Mouse (Mus musculus): ENCODE data around the gene Gnl2.

The Gnl2 gene

GRCm38 (mm10) chr4:125015806-125016635 is at the start of gene Gnl2:
Gene Gnl2, plus strand, starts transcription at chr4:125016585.
- DNase-seq: no peak

GRCm38 (mm10) chr4:124968711-124969110 is 47.7 kb upstream of the Gnl2 start:
- DNase-seq: no peak

GRCm38 (mm10) chr4:124969219-124969848 is 47.1 kb upstream of the Gnl2 start:
- DNase-seq: no peak

- no peak for DNase-seq
Measured at GRCm38 (mm10) chr4:124970194-124970593, 46.2 kb upstream of the Gnl2 start.

GRCm38 (mm10) chr4:124970677-124971076 is 45.7 kb upstream of the Gnl2 start:
- no peak for DNase-seq

- DNase-seq: no peak
Measured at GRCm38 (mm10) chr4:124971094-124971493, 45.3 kb upstream of the Gnl2 start.

GRCm38 (mm10) chr4:124972316-124972715 is 44.1 kb upstream of the Gnl2 start:
- no peak for DNase-seq

- no peak for DNase-seq
Measured at GRCm38 (mm10) chr4:124973296-124973695, 43.1 kb upstream of the Gnl2 start.

- DNase-seq: no peak
Measured at GRCm38 (mm10) chr4:124978201-124978600, 38.2 kb upstream of the Gnl2 start.

- no peak for DNase-seq
Measured at GRCm38 (mm10) chr4:124983893-124984526, 32.4 kb upstream of the Gnl2 start.

GRCm38 (mm10) chr4:124984871-124985670 is 31.3 kb upstream of the Gnl2 start:
- DNase-seq: peak; percentile 40

- DNase-seq: no peak
Measured at GRCm38 (mm10) chr4:124985671-124986602, 30.4 kb upstream of the Gnl2 start, which contains the start of gene Rspo1. Gene Rspo1, plus strand, starts transcription at chr4:124986430.

- DNase-seq: no peak
Measured at GRCm38 (mm10) chr4:124986739-124987710, 29.4 kb upstream of the Gnl2 start.

GRCm38 (mm10) chr4:124987711-124988097 is 28.7 kb upstream of the Gnl2 start:
- DNase-seq: no peak

GRCm38 (mm10) chr4:124988382-124988781 is 28.0 kb upstream of the Gnl2 start:
- no peak for DNase-seq

GRCm38 (mm10) chr4:124989787-124990253 is 26.6 kb upstream of the Gnl2 start:
- DNase-seq: no peak

- DNase-seq: no peak
Measured at GRCm38 (mm10) chr4:124990325-124990724, 26.1 kb upstream of the Gnl2 start.

- DNase-seq: no peak
Measured at GRCm38 (mm10) chr4:124997479-124998147, 18.8 kb upstream of the Gnl2 start.

- no peak for DNase-seq
Measured at GRCm38 (mm10) chr4:124999548-124999947, 16.8 kb upstream of the Gnl2 start.

- no peak for DNase-seq
Measured at GRCm38 (mm10) chr4:125002978-125003377, 13.4 kb upstream of the Gnl2 start.
